Mouse (Mus musculus) gastrocnemius, adult 18-20 months (tissue): ENCODE measurements at regions not wholly inside any gene's neighbourhood (a gene's known extent, or its start where the extent isn't known, plus 50 kb on each side); places are given as distances from the start of the nearest gene placed in this dataset.
"Not testable (repeated sequence)": the region's sequence is repeated elsewhere in the genome, so short reads cannot be mapped to it uniquely, and the experiment has no call there.

Source experiments
- DNase-seq: peaks from one replicate; pipeline ENCODE4 v3.0.0; 2021; ENCODE audit warnings: low spot score

DNA sequence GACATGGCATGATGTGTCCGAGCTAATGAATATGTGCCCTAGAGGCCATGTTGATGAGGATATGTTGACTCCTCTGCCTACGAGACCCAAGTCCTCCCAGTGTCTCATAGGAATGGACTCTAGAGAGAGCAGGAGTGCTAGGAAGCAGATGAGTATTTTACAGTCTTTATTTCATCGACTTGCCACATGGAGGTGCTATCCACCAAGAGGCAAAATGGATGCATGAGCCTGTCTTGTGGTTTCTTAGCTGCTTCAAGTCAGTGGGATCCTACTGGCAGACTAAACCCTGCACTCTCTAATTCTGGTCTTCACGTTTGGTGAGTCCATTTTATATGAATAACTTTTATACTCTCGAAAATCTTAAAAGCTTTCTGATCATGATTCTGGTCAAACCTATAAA, 253.4 kb downstream of the Dad1 start:
- DNase-seq, result no peak

DNA sequence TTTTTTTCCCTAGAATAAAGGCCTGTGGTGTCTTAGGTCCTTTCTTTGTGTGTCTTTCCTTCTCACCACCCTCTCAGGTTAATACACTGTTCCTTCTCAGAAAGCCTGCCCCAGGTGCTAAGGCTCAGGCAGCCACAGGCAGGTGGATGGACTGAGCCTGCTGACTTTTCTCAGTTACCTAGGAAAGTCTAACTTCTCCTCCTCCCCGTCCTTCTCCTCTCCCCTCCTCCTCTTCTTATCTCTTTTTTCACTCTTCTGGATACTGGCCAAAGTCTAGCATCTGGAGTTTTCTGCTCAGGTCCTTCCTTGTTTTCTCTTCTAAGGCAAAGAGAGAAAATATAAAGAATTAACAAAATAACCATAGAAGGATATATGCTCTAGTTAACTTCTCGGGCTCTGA, 260.5 kb downstream of the Dad1 start:
- DNase-seq, result no peak

DNA sequence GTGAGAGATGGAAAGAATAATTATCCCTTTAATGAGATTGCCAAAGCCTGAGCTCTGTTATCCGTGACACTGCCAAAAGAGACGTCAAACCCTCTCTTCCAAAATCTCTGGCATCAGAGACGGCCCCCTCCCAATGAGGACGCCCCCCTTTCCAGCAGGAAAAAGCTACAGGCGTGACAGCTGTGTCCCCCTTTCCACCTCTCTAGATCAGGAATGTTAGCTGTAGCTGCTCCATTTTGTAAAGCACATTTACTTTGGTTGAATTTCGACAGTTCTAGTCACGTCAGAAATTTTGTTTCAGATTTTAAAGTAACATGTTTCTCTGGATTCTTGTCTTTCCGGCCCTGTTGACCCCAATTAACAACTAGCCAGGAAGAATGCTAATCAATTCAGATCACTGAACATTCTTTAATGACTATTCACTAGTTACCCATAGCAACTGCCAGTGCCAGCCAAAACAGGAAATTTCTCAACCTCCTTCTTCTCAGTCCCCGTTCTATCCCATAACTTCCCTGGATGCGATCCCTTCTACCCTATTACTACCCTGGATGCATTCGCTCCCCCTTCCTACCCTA, 261.1 kb downstream of the Dad1 start:
- no peak for DNase-seq

DNA sequence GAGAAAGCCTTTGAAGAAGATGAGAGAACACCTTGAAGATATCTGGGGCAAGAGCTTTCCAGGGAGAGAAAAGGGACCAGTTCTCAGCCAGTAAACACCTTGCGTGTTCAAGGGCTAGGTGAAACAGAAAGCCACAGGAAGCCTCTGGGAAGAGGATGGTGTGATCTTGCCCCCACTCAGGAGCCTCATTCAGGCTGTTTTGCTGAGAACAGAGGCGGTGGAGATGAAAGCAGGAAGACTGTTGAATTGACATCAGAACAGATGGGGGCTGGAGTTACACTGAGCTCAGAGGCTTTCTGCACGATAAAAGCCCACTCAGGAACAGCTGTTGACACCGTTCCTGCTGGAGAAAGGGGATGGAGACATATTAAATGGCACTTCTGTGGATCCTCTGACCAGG, 262.5 kb downstream of the Dad1 start:
- DNase-seq, result no peak

DNA sequence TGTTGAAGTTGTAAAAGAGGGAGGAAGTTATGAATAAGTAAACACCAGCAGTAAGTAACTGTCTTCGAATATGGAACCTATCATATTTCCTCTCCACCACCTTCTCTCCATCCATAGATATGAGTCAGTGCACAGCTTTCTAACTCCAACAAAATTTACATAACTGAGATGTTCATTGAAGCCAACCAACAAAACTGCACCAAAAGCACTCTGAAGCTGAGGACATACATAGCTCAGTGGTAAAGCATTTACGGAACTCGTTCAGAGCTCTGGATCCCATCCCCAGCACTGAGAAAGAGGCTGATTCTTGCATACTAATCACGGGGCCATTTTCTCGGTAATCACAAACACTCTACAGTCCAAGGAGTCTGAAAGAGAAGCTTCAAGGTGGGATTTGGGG, 273.1 kb downstream of the Dad1 start:
- no peak for DNase-seq

DNA sequence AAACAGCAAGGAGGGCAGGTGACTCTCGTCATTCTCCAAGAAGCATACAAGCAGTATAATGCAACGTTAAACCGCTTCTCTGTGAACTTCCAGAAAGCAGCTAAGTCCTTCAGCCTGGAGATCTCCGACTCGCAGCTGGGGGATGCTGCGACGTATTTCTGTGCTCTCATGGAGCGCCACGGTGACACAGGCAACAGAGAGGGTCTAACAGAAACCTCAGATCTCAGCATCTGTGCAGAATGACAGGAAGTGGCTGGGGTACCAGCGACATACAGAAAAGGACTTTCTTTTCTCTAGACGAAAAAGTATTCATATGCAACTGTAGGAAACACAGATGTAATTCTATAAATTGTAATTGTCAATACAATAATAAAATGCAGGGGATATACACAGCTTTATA, 292.5 kb downstream of the Dad1 start:
- not testable (repeated sequence) for DNase-seq

DNA sequence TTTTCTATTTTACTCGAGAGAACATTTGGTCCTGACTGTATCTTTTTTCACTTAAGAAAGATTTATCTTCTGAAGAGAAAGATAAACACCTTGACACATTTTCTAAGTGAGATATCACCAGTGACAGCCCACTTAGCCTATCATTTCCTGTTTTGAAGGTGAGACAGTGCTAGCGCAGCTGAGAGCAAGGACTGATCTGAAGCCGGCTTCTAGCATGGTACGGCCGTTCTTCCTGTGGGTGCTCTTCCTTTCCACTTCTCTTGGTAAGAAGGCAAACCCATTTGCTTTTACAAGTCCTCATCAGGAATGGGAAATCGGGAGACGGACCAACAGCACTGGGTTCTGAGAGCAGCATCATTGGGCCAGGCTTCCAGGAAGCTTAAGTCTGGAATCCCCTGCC, 293.1 kb downstream of the Dad1 start:
- DNase-seq, result no peak

DNA sequence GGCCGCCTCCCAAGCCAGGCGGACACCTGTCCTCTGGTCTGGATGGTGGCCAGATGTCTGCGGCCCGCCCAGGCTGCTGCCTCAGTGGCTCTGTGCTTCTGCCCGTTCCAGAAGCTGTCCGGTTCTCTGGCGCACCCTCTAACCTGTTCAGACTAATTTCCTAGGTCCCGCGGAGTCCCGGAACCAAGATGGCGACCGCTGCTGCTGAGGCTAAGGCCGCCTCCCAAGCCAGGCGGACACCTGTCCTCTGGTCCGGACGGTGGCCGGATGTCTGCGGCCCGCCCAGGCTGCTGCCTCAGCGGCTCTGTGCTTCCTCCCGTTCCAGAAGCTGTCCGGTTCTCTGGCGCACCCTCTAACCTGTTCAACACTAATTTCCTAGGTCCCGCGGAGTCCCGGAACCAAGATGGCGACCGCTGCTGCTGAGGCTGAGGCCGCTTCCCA, 318.1 kb downstream of the Dad1 start:
- DNase-seq, result peak; percentile 77

DNA sequence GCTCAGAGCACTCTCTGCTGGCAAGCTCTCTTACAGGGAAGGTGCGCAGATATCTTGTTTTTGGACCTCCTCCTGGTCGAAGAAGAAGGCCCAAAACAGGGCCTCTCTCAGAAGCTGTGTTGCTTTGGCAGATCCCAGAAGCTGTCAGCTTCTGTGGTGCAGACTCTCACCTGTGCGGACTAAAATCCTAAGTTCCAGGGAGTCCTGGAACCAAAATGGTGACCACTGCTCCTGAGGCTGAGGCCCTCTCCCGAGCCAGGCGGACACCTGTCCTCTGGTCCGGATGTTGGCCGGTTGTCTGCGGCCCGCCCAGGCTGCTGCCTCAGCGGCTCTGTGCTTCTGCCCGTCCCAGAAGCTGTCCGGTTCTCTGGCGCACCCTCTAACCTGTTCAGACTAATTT, 318.6 kb downstream of the Dad1 start:
- peak; percentile 57 for DNase-seq

DNA sequence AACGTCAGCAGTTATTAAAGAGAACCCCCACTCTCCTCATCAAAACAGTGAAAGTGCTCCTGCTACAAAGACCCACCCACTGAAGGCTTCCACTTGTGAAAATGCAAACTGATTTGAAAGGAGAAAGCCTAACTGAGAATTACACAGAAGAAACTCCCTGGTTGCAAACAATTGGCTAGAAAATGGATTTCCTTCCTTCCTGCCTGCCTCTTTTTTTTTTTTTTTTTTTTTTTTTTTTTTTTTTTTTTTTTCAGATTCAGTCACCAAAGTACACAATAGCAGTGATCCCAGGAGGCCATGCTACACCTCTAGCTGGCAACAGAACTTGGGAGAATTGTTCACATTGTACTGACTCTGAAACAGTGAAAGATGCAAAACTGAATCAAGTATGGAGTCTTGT, 343.0 kb downstream of the Dad1 start:
- no peak for DNase-seq

DNA sequence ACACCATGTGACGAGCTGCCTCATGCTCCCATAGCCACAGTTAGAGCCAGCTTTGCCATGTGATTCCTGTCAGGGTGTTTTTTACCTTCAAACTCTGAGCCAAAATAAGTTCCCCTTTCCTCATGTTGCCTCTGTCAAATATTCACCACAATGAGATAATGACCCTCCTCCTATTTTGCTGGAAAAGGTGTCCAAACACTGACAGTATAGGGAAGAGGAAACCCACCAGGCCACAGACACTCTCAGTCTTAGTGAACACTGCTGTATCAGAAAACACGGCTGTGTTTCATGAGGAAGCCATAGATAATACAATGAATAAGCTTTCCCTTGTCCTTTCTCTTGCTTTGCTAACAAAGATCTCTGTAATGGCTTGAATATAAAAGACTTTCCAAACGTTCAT, 349.3 kb downstream of the Dad1 start:
- no peak for DNase-seq

DNA sequence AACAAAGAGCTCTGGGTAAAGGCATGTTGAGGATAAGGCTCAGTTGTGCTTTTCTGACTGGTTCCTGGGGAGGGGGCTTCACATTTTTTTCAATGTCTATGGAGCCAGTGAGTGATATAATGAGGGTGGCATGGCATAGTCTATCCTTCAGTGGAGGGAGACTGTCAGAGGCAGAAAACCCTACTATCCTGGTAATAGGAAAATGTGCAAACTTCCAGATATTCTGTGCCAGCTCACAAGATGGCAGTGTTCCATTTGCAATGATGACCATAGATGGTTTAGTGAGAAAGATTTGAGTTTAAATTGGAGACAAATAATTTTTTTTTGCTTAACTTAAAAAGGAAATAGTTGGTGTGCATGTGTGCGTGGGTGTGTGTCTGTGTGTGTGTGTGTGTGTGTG, 352.8 kb downstream of the Dad1 start:
- DNase-seq, result no peak

DNA sequence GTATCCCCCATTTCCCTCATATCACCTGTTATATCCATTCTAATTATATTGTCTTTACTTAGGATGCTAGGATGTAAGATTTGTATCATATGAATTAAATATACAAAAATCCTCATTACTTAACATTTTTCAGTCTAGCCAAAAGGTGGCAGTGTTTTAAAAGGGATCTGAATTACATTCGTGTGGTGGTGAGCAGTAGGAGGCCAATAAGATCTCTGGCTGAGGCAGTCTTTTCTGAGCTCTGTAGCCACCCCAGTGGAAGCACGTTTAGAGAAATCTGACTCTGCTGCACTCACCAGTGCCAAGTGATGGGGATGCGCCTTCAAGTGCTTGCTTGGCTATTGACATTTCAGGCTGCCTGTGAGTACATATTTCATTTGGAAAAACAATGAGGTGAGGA, 372.6 kb downstream of the Dad1 start:
- DNase-seq, result no peak

DNA sequence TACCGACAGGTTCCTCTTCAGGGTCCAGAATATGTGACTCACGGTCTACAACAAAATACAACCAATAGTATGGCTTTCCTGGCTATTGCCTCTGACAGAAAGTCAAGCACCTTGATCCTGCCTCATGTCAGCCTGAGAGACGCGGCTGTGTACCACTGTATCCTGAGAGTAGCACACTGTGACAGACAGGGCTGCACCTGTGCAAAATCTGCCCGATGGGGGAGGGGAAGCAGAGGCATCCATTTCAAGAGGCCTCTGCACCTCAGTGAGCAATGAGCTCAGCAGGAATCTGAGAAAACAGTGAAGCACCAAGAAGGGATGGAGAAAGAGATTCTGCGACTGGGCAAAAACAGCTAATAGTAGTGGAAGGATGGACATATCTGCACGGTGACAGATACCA, 377.3 kb downstream of the Dad1 start:
- DNase-seq, result no peak

DNA sequence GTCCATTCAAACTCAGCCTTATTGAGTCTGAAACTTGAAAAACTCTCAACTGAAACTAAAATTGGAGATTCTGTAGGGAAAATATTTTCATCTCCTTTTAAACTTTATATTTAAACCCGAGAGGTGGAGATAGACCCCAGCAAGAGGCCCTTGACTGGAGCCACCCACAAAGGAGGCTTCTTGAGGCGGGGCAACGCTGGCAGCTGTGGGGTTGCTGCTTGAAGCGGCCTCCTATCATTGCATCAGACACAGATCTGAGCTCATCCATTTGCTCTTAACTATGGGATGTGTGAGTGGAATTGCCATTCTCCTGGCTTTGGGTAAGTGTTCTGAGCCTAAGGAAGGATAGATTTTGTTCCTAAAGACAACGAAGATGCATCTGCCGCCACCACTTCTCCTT, 378.2 kb downstream of the Dad1 start:
- no peak for DNase-seq

DNA sequence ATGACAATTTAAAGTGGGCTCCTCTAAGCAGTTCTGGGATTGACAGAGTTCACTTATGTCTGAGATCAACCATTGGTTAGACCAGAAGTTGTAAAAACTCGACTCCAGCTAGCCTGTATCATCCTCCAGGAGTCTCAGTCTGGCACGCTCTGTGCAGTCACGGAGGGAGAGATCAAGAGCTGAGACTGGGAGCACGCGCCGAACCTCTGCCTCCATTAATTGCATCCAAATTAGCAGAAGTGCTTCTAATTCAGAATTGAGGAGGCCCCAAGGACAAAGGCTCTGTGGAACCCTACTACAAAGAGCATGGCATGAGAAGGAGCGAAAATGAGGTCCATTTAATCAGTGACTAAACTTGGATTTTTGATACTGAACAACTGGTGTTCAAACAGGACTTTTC, 406.9 kb downstream of the Dad1 start:
- DNase-seq, result no peak

DNA sequence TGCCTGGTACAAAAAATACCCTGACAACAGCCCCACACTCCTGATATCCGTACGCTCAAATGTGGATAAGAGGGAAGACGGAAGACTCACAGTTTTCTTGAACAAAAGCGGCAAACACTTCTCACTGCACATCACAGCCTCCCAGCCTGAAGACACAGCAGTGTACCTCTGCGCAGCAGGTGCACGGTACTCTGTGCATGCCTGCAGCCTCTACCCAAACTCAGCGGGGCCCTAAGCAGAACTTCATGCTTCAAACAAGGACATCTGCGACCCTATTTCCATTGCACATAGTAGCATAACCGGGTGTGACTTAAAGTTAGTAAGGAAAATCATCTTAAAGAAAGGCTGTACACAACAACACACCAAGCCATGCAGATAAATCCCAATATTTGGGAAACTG, 408.3 kb downstream of the Dad1 start:
- no peak for DNase-seq

DNA sequence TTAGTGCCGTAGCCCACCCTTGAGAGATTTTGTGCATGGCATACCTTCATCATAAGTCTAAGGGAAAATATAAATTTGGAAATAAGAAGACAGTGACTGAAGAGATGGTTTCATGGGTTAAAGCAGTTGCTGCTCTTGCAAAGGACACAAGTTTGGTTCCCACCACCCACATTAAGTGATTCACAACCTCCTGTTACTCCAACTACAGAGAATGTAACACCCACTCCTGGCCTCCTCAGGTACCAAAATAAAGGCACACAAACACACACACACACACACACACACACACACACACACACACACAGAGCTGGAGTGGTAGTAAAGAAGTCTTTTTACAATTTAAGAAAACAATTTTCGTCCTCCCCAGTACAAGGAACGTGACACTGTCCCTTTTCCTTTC, 421.4 kb downstream of the Dad1 start:
- DNase-seq, result no peak

DNA sequence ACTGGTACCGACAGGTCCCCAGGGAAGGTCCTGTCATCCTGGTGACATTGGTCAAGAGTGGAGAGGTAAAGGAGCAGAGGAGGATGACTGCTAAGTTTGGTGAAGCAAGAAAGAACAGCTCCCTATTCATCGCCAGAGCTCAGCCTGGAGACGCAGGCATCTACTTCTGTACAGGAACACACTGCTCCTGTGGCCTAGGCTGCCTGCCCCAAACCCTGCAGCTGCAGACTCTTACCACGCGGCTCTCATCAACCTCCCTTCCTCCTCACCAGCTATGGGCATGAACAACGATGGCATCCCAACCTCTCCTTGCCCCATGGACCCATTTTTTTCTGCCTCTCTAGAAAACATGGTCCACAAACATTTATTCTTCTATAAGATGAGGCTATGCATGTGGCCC, 422.3 kb downstream of the Dad1 start:
- DNase-seq, result no peak

DNA sequence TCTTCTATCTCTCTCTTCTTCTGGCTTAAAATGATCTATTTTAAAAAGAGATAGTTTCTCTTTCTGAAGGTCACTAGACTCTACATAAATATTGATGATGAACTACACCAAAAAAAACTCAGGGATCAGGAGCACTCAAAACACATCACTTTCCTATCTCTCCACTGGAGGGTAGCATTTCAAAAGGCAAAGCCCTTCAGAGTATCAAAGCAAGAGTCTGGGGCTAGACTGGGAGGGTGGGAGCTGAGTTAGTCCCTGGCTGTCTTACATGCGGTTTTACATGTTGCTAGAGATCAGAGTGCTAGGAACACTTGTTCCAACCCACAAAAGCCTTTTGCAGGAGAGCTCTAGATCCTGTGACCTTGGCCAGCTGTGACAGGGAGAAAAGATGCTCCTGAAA, 423.2 kb downstream of the Dad1 start:
- no peak for DNase-seq

DNA sequence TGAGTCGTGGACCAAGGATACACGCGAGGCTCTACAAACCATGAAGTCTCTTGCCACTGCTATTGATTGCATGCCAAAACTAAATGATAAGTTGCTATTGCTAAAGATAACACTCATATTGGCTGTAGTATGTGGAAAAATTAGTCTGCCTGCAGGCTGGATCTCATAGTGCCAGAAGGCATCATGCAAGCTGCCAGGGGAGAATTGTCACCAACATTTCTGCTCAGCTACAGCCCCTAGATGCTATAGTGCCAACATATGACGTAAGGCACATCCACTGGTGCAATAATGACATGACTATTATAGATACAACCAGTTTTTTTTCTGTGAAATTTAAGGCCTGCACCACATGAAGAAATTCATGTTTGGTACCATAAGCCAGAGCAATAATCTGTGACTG, 427.1 kb downstream of the Dad1 start:
- DNase-seq, result no peak

DNA sequence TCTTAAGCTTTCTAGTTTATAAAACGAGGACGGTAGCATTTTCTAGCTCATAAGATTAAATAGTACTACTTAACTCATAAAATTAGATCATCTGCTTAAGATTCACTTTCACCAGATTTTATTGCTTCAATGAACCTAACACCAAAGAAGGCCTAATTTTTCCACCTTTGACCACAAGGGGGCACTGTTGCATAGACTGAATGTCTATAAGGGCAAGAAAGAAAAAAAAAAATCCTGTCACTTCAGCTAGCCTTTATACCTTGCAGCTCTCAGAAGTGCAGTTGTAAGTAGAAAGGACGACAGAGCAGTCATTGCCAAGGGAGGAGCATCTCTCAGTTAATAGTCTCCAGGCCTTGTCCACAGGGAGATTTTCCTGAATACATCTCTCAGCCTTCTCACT, 447.7 kb downstream of the Dad1 start:
- DNase-seq, result peak; percentile 44

DNA sequence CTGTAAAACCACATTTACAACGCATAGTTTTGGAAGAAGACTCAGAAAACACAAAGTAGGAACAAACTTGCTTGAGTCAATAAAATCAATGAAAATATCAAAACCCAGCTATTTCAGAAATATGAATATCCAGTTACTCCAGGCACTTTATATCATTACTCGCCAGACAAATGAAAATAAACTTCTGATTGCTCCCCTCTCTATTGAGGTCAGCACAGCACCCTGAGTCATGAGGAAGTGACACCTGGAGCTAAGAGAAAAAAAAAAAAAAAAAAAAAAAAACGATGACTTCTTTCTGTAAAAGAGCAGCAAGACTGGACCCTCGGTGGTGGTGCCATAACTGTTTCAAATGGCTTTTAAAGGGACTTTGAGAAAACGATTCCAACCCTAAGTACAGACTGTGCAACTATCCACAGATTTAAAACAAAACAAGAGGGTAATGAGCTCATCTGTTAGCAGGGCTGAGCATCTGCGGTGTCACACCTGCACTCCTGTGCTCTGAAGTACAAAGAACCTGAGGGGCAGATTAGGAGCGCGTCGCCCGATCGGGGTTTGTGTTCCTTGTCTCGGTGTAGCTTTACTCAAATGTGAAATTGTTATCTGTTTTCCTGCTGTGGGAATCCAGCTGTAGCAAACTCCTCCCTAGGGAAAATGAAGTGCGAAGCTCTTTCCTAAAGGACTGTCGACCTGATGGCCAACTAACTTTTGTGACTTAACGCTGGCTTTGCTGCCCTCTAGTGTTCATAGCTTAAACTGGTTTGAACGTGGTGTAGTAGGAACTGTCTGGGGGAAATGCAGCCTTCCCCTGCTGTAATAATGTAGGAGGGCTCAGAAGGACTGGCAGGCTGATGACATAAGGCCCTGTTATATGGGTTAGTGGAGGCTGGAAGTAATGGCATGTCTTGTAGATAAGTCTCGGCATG, 449.9 kb downstream of the Dad1 start:
- DNase-seq, result peak; percentile 34
